Mouse (Mus musculus): ENCODE measurements at regions not wholly inside any gene's neighbourhood (a gene's known extent, or its start where the extent isn't known, plus 50 kb on each side); places are given as distances from the start of the nearest gene placed in this dataset.

DNA sequence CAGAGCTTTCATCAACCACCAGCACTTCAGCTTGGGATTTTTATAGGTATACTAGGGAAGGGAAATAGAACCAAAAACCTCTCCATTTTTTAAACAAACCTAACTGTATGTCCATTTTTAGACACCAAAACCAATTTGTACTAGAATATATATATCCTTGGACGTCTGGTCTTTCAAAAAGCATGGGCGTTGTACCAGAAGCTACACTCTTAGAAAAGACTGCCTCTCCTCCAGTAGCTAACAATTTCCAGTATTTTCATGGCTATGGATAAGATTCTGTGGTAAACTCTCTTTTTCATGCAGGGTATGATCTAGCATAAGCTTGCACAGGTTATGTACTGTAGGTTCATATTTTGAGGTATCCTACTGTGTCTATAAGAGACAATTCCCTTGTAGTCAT, 219.1 kb upstream of the Nudt12 start:
- Histone ChIP-seq H3K27me3 (ENCODE audit: control insufficient read depth, insufficient read depth, insufficient read length) (no peaks in the 10 kb centered on the region), H3K4me3 (no peak overlapping the region), H3K79me2 (ENCODE audit: control insufficient read depth, insufficient read depth) (no peaks in the 10 kb centered on the region), H3ac (ENCODE audit: control insufficient read depth, insufficient read length) (no peak overlapping the region), H3K4me2 (ENCODE audit: low read depth) (no peak overlapping the region), H3K36me3 (ENCODE audit: control insufficient read depth, insufficient read depth) (no peaks in the 10 kb centered on the region)
- TF ChIP-seq TCF3 (IDR thresholded peaks at IDR 0.05; ENCODE audit: insufficient read length, low read depth) (no peak), REST (IDR thresholded peaks at IDR 0.05; ENCODE audit: insufficient read depth, insufficient read length) (no peak), USF1 (IDR thresholded peaks at IDR 0.05; ENCODE audit: low read depth) (no peak), E2F4 (IDR thresholded peaks at IDR 0.05; ENCODE audit: insufficient read depth) (no peak), MYOG (IDR thresholded peaks at IDR 0.05; ENCODE audit: control insufficient read depth in 1 of 3, insufficient read depth in 1 of 3, insufficient read length in 2 of 3, low read depth in 2 of 3) (no peak), CEBPB (IDR thresholded peaks at IDR 0.05; ENCODE audit: insufficient read depth, poor library complexity, severe bottlenecking) (no peak), SRF (IDR thresholded peaks at IDR 0.05; ENCODE audit: control insufficient read depth, insufficient read length, low read depth) (no peak), POLR2A (IDR thresholded peaks at IDR 0.05; ENCODE audit: insufficient read length, low read depth) (no peak), MAX (IDR thresholded peaks at IDR 0.05; ENCODE audit: low read depth) (no peak), MYOD1 (IDR thresholded peaks at IDR 0.05; ENCODE audit: control insufficient read depth in 1 of 3, insufficient read length in 2 of 3, low read depth in 2 of 3) (no peak), POLR2AphosphoS2 (IDR thresholded peaks at IDR 0.05; ENCODE audit: insufficient read length, low read depth) (no peak), TCF12 (IDR thresholded peaks at IDR 0.05; ENCODE audit: insufficient read depth, poor library complexity, severe bottlenecking) (no peak)
